Mouse (Mus musculus): Measurements from ENCODE around the gene Ddias.
"Not testable (repeated sequence)": the region's sequence is repeated elsewhere in the genome, so short reads cannot be mapped to it uniquely, and the experiment has no call there.

Gene Ddias

DNA sequence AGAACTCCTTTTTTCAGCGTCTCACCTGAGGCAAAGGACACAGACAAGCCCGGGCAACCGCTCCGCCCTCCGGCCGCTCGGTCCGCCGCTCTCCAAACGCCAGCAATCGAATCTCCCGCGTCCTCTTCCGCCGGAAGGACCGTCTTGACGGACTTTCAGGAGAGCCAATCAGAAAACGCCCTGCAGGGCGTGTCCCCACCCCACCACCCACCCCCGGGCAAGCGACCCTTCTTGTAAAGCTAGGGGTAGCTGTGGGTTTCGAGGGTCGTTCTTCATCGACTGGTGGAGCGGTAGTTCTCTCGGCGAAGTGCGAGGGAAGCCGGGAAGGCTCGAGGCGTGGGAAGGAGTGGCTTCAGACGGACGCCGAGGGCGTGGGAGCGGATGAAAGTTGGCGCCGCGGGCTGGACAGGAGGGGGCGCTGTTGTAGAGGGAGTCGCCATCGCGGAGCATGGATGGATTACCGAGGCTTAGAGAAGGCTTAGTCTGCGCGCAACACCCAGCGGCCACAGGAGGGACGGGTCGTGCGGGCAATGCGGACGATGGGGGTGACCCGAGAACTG is at the start of gene Ddias, which contains the start of gene Prcp:
Gene Ddias, minus strand, starts transcription at position 132 of the 560 bp plus-strand sequence.
Gene Prcp, plus strand, starts transcription at position 355 of the 560 bp plus-strand sequence.
- DNase-seq (ENCODE audit: low spot score in 2 of 2): peak; percentile 94 to 96

DNA sequence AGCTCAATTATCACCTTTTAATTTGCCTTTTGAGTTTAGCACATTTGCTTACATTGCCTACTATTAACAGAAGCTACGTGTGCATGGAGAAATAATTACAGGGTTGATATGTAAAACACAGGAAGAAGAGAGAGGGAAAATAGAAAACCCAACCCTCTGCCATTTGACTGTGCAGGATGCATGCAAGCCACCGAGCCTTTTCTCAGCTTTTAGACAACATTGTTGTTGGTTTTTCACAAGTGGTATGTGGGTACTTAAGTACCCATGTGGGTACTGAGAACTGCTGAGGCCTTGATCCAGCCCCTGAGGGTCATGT is 46.8 kb upstream of the Ddias start:
- DNase-seq (ENCODE audit: low spot score in 2 of 2): no peak

DNA sequence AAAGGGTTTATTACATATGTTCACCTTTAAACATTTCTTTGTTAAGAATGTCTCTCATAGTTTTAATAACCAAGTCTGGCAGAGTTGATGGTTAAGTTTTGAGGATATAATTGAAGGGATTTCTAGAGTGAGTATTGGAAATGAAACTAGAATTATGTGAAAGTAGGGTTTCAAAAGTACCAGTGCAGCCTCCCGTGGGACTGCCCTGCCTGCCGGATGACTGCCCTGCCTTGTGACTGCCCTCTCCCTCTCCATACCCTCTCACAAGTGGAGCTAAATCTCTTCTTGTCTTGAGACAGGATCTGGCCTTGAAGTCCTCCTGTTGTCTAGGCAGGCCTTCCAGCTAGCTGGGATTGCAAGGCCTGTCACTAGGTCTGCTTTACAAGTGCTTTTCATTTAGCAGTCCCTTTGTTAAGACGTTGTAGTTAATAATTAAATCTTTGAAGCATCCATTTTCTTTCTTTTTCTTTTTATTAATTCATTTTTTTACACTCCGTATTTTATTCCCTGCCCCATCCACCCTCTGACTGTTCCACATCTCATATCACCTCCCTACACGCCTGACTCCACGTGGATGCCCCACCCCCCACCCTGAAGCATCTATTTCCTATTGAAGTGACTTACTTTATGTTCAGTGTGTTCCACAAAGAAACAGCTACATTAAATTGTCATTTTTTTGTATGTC is 46.3 kb upstream of the Ddias start:
- no peak for DNase-seq (ENCODE audit: low spot score in 2 of 2)

DNA sequence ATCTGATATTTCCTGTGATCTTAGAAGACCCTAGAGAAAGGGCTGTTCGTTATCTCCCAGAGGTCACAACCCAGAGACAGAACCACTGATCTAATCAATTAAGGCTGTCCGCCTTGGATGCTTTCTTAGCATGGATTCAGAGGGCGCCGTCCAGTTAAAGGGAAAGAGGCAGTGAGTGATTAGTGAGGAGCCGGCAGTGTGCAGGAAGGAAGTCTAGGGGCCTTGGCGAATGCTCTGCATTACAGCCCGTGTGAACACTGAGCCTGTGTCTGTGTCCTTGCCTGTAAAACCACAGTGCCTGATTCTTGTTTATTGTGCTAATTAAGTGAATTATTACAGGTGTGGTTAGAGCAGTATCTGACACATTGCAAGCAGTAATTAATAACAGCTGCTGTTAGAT is 30.2 kb upstream of the Ddias start:
- DNase-seq (ENCODE audit: low spot score in 2 of 2): not testable (repeated sequence)

DNA sequence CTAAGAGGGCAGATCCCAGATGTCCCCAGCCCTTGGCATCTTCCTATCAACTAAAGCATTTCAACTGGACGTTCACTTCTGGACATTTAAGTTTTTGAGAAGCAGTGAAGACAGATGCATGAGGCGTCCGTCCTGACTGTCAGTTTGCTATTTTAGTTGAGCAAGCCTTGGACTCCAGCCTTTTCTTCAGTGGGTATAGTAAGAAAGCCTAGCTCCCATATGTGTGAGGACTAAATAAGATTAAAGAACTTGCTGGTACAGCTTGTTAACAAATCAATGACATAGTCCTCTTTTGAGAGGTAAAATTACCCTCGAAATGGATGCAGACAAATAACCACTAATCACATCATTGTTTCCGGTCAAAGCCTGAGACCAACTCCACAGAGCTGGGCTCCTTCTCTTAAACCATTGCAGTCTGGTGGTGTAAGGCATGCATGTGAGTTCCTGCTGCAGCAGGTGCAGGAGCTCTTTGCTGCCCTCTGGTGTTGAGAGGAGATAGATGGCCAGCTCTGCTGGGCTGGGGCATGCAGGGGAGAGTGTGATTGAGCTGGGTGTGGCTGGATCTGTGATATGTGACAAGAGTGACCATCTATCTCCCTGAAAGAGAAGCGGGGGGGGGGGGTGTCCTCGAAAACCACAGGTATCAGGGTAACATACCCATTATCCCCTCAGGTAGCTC is 29.5 kb upstream of the Ddias start:
- peak; percentile 45 to 62 for DNase-seq (ENCODE audit: low spot score in 2 of 2)

DNA sequence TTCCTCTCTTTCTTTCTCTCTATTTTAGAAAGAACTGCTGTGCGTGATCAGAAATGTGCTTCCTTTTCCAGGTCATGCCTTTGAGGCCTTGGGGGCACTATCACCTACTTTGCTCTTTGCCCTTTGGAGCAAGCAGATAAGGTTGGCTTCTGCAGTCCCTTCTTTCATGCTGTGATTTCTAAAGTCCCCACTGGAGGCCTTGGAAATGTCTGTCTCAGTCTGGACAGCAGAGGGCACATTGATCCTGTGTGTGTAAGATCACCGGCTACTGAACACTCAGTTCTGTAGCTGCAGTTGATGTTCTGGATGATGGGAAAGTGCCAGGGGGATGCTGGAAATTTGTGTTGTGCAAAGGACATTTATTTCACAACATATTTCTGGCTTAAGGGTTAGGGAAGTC is 23.0 kb upstream of the Ddias start:
- peak in 1 of 2 experiments; percentile 39 for DNase-seq (ENCODE audit: low spot score in 2 of 2)

DNA sequence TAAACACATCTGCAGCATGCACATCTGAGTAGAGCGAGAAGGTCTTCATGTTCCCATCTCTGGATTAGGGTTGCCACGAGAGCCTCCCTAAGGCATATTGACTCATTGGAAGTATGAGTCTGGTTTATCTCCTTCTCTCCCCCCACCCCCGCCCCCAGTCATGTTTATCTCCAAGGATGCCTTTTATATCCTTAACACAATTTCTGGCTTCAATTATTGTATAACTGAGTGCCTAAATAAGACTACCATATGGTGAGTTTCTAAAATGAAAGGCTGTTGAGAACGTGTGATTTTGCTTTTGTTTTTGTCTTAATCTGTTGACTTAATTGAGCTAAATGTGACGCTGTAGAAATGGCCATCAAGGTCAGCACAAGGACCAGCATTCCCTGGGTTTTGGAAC is 22.0 kb upstream of the Ddias start:
- DNase-seq (ENCODE audit: low spot score in 2 of 2): no peak

DNA sequence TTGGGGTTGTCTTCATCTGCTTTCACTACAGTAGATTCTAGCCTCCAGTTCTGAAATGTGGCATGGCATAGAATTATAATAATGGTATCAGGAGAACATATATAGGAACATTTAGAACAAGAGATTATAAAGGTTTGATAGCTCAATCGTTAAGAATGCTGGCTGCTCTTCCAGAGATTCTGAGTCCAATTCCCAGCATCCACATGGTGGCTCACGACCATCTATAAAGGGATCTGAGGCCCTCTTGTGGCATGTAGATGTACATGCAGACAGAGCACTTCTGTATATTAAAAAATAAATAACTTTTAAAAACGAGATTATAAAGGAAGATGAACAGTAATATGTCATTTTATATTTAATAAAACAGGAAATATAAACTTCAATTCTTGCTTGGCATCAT is 19.4 kb upstream of the Ddias start:
- DNase-seq (ENCODE audit: low spot score in 2 of 2): no peak

DNA sequence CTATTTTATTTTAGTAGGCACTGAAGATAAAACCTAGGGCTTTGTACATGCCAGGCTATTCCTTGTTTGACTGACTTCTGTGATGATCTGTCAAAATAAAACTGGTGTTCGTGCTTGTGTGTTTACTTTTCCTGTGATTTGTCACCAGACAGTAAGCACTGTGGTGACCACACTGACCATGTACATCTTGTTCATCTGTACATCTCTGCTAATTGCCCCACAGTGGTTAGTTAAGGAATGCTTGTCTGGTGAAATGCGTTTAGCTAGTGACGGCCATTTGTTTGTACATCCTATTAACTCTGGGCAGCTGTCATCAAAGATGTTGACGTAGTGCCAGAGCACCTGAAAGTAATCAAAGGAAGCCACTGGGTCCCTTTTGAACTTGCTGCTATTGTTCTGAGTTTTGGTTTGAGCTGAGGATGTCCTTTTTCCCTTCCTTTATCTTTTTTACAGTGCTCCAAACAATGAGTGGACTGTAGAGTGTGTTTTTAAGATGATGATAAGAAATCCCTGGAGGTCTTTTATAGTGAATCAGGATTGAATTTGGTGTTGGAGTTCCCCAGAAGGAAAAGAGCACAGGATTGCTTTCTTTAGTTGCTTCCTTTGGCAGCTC is 16.7 kb upstream of the Ddias start:
- no peak for DNase-seq (ENCODE audit: low spot score in 2 of 2)

DNA sequence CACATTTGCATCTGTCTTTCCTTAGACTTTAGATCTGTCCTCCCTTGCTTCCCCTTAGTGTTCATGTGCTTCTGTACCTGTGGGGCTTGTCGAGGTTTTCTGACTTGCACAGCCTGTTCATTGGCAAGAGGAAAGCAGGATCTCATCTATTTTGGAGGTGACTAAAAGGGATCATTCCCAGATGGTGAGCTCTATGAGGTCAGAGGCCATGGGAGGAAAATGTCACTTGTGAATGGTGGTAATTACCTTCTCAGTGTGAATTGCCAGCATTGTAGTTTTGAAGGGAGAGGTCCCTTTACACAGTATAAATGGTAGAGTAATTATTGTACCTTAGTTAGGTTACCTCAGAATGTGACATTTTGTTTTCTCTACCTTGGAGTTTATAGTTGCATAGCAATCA is 16.2 kb upstream of the Ddias start:
- no peak for DNase-seq (ENCODE audit: low spot score in 2 of 2)

DNA sequence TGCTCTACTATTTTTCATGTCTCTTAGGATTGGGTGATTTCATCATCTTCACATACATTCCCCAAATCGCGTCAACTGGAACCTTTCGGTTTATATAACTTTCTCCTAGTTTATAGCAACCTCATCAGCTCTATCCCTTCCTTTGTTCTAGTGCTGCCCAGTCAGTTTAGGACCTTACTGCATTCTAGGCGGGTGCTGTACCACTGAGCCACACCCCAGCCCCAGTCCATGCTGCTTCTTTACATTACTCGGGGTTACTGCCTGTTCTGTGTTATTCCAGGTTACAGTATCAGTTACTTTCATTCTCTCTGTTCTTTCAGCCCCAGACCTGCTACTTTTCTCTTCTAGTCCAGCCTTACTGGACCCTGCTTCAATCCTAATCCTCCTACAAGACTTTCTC is 13.2 kb upstream of the Ddias start:
- no peak for DNase-seq (ENCODE audit: low spot score in 2 of 2)

DNA sequence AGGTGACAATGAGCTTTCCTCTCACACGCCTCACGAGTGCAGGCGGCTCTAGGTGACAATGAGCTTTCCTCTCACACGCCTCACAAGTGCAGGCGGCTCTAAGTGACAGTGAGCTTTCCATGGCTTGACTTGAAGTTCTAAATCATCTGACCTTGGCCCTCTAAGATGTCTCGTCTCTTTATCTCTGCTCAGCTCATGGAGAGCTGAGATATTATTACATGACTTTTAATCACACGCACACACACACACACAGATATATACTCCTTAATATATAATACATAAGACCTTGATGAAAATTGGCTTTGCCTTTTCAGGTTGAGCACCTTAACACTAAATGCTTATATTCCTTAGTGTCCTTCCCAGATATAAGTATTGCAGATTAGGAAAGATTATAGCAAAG is 12.8 kb upstream of the Ddias start:
- no peak for DNase-seq (ENCODE audit: low spot score in 2 of 2)

DNA sequence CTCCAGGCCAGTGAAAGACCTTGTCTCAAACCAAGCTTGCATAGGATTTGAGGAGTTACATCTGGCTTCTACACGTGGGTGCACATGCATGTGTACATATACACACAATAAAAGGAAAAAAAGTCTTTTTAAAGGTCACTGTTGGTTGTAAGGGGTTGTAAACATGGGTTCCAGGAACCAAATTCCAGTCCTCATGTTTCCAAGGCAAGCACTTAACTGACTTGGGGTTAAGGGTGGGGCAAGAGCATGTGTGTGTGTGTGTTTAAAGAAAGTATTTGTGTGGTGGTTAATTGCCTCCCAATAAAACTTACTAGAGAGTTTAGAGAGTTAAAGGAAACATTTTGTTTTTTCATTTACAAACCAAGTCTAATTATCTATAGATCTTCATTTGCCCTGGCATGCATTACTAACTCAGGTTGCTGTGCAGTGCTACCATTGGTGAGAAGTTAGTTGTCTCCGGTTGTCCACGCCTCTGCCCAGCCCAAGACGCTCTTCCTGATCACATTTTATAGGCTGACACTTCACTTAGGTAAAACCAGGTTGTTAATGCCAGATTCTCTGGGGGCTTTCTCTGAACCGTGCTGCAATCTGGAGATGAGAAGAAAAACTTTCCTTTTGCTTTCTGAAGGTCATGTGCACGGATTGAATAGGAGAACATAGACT is 11.1 kb upstream of the Ddias start:
- DNase-seq (ENCODE audit: low spot score in 2 of 2): no peak

DNA sequence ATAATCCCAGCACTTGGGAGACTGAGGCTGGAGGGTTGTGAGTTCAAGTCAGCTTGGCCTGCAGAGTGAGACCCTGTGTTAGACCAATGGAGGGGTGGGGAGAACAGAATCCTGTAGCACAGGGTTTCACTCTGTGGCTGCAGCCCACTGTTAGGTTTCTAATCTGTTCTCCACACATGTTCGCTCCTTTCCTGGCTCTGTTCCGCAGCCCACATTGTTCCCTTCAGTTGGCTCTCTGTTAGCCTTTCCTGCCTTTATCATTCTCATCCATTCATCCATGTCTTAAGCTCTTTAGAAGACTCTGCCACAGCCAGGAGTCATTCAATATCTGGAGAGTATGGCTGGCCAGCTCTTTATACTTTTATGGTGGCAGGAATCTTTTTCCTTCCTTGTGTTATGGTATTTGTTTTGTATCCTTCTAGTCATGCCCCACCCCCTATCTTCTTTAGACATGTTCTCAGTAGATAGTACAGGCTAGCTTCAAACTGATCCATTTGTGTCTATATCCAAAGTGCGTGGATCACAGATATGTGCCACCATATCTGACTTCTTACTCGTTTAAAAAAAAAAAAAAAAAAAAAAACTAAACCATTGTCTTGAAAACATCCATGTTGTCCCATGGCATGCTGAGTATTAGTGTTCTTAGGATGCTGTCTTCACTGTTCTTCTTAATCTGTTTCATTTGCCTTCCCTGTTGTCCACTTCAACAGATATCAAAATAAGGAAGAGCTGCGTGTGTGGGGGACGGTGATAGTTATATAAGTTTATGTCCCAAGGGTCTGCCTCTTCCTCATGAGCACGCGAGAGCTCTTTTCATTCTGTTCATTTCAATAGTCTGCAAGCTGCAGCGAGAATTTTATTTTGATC is 10.0 kb upstream of the Ddias start:
- no peak for DNase-seq (ENCODE audit: low spot score in 2 of 2)

DNA sequence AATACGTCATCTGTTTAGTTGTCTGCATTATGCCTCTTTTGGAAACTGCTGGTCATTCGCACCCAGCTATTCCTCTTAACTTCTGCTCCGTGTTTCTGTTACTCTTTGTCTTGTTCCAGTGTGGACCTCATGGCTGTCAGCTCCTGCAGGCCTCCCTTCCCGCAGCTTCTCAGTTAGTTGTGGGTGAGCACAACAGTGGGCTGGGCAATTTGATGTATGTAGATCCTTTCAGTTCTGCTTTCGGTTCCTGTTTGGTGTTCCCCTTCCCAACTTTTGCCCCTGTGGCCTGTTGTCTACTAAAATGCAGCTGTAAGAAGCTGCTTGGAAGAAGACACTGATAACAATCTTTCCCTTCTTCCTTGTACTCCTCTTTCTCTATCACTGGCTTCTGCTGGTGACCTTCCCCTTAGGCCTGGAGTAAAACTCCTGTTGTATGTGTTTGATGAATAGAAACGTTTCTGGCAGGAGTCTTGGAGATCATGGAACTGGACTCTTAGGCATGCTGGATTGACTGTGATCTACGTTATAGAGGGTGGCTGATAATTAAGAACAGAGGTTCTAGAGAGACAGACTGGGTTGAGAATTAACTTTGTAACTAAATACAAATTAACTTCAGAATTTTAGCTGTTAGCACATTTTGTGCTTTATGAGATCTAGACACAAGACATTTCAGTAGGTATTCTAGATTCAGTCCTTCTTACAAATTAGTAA is 4.7 kb upstream of the Ddias start:
- no peak for DNase-seq (ENCODE audit: low spot score in 2 of 2)

DNA sequence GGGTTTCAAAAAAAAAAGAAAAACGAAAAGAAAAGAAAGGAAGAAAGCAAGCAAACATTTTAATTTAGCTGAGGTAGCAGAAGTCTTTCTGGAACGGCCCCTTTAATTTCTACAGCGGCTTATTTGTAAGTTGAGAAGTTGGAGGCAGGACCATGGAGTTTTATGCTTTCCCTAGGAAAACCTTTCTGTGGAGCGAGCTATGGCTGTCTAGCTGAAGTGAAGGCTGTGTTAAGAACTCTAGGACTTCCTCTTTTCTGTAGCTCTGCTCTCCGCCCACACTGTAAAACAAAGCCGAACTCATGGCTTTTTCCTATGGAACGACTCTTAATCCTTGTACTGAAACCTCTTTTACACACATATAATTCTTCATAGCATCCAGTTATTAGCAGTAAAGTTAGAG is 2.5 kb upstream of the Ddias start:
- DNase-seq (ENCODE audit: low spot score in 2 of 2): no peak

DNA sequence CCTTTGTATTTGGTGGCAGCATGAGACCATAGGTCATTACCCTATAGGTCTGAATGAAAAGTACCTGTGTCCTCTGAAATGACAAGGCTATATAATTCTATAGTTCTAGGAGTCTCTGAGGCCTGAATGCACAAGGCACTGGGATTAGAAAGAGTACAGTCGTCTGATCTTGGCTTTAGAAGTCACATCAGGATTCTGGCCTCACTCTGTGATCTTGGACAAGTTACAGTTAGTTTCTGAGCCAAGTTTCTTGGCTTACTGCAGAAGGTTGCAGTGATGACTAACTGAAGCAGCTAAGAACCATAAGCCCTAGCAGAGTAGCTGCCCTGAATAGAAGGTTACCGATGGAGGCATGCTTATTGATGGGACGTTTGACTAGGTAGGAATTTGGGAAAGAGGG is 2.0 kb upstream of the Ddias start:
- DNase-seq (ENCODE audit: low spot score in 2 of 2): no peak

DNA sequence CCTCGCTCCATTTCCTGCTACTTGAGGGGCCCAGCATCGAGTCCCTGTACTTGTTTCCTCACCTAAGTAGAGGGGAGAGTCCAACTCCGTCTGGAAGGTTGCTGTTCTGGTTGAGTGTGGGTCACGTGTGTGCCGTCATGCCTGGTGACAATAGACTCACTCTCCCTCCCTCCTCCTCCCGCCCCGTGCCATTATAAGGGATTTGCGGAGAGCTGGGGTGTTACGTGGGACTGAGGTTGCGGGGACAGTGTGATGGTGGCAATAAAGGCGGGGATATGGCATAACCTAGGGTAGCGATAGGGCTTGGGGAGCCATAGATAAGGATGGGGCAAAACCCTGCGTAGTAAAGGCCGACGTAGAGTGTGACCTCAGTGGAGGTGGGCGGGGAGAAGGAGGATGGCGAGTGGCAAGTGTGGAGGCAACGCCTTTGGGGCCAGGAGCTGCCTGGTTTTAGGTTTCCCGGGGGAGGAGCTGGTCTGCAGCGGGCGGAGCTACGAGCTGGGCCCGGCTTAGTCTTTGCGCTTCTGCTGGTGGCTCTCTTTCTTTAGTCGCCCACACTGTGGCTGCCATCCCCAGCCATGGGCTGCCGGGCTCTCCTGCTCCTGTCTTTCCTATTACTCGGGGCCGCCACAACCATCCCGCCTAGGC is 838 bp upstream of the Ddias start:
- DNase-seq (ENCODE audit: low spot score in 2 of 2): peak; percentile 91 to 94

DNA sequence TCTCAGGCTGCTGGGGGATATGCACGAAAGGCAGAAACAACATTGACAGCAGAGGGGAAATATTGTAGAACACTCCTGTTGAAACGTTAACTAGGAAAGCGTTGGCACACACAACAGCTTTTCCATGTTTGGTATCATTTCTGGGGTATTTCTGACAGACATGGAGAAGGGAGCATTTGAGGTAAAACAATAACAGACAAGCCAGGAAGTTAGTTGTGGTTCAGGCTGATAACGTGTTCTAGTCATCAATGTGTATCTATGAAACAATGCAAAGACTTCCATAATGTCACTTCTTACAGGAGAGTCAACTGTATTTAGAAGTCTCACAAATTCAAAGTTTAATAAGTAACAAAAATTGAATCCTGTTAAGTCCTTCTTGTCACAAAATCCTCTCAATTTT is 2.5 kb downstream of the Ddias start:
- DNase-seq (ENCODE audit: low spot score in 2 of 2): no peak

DNA sequence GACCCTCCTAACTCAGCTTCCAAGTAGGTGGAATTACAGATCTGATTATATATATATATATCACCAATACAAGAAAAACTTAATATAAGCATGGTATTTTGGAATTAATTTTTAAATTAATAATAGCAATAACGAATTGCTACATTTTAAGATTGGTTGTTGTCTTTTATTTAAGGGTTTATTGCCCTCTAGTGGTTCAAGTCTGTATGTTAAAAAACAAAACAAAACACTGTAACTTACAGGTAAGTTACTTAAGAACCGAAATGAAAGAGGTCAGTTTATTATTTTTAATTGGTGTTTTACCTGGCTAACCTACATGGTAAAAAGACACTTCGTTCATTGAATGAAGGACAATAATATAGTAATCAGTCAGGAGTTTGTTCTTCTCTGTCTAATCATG is 3.9 kb downstream of the Ddias start:
- no peak for DNase-seq (ENCODE audit: low spot score in 2 of 2)
